Mouse (Mus musculus) CH12.LX (cell line): ENCODE measurements around the gene Chd2. TPM values are rescaled to one million over a fixed set of nuclear protein-coding genes. Genes with fewer than 3 reads are reported as not detected.

Source experiments
- DNase-seq: peaks from one replicate; pipeline ENCODE4 v3.0.0-alpha.2; 2013; ENCODE audit errors: extremely low read depth
- H3K27ac ChIP-seq: 2 replicates; pipeline ENCODE4 v1.5.1; 2012; ENCODE audit warnings: low read depth, mild to moderate bottlenecking, control low read depth, moderate library complexity; ENCODE audit not compliant: insufficient read depth
- H3K27me3 ChIP-seq: replicated peaks from 2 replicates; pipeline ENCODE3; 2012; ENCODE audit warnings: inconsistent platforms
- H3K36me3 ChIP-seq, 2 experiments: replicated peaks in 1 of 2; 2 replicates each; pipeline versions ENCODE3 to v1.6.1; 2012; ENCODE audit warnings: inconsistent platforms in 1 of 2, low read length in 1 of 2, mild to moderate bottlenecking in 1 of 2, mixed read lengths in 1 of 2, moderate library complexity in 1 of 2; ENCODE audit not compliant: control insufficient read depth in 1 of 2, insufficient read depth in 1 of 2
- H3K4me1 ChIP-seq, 2 experiments: 2 replicates each; pipeline ENCODE4 v1.6.1; 2012; ENCODE audit warnings: inconsistent platforms in 1 of 2, moderate library complexity in 1 of 2; ENCODE audit not compliant: insufficient read depth in 2 of 2, control insufficient read depth in 1 of 2
- H3K4me2 ChIP-seq: 2 replicates; pipeline ENCODE4 v1.6.1; 2012; ENCODE audit warnings: low read depth, mild to moderate bottlenecking, control low read depth; ENCODE audit not compliant: poor library complexity, insufficient read depth, severe bottlenecking
- H3K4me3 ChIP-seq, 3 experiments: fragments of 150-350 bp in 1 of 3; sonication (generic) in 1 of 3; replicated peaks in 1 of 3; 2 replicates each; pipeline versions ENCODE3 to v1.5.1; 2011 to 2012; ENCODE audit warnings: low read depth in 2 of 3, low read length in 2 of 3, mild to moderate bottlenecking in 2 of 3, moderate library complexity in 2 of 3, control low read depth in 1 of 3, improper control_type of control experiment in 1 of 3, inconsistent platforms in 1 of 3, mixed read lengths in 1 of 3; ENCODE audit not compliant: poor library complexity in 1 of 3
- H3K79me2 ChIP-seq: replicated peaks from 2 replicates; pipeline ENCODE4 v1.6.1; 2012; ENCODE audit warnings: mild to moderate bottlenecking, moderate library complexity; ENCODE audit not compliant: control insufficient read depth, poor library complexity, insufficient read depth, severe bottlenecking; ENCODE audit errors: extremely low read depth
- H3K9ac ChIP-seq: 2 replicates; pipeline ENCODE4 v1.6.1; 2012; ENCODE audit warnings: low read depth, mild to moderate bottlenecking, control low read depth, moderate library complexity; ENCODE audit not compliant: insufficient read depth
- H3K9me3 ChIP-seq: replicated peaks from 2 replicates; pipeline ENCODE3; 2012; ENCODE audit warnings: low read length, inconsistent platforms, mixed read lengths
- E2F4 ChIP-seq: IDR thresholded peaks from 2 replicates; pipeline ENCODE4 v1.6.1; 2011; ENCODE audit warnings: low read depth, low read length, improper control_type of control experiment; ENCODE audit not compliant: insufficient replicate concordance
- ELF1 ChIP-seq: IDR thresholded peaks from 2 replicates; pipeline ENCODE4 v1.6.1; 2014; ENCODE audit warnings: low read depth, mild to moderate bottlenecking, inconsistent platforms, low read length, improper control_type of control experiment
- EP300 ChIP-seq: IDR thresholded peaks from 2 replicates; pipeline ENCODE4 v1.6.1; 2011; ENCODE audit warnings: low read length, improper control_type of control experiment
- HCFC1 ChIP-seq: IDR thresholded peaks from 2 replicates; pipeline ENCODE4 v1.6.1; 2012; ENCODE audit warnings: low read depth, mild to moderate bottlenecking, inconsistent platforms, low read length, improper control_type of control experiment
- IRF4 ChIP-seq: IDR thresholded peaks from 2 replicates; pipeline ENCODE4 v1.6.1; 2014; ENCODE audit warnings: low read depth, mild to moderate bottlenecking, inconsistent platforms, low read length, improper control_type of control experiment
- KAT2A ChIP-seq: IDR thresholded peaks from 2 replicates; pipeline ENCODE4 v1.6.1; 2012; ENCODE audit warnings: low read length, improper control_type of control experiment, inconsistent platforms; ENCODE audit not compliant: insufficient replicate concordance
- MAZ ChIP-seq: IDR thresholded peaks from 2 replicates; pipeline ENCODE4 v1.6.1; 2012; ENCODE audit warnings: low read depth, mild to moderate bottlenecking, inconsistent platforms, low read length, improper control_type of control experiment, moderate library complexity
- MXI1 ChIP-seq: IDR thresholded peaks from 2 replicates; pipeline ENCODE4 v1.6.1; 2011; ENCODE audit warnings: mild to moderate bottlenecking, low read depth, low read length, improper control_type of control experiment
- NELFE ChIP-seq: IDR thresholded peaks from 2 replicates; pipeline ENCODE4 v1.6.1; 2011; ENCODE audit warnings: low read depth, low read length, improper control_type of control experiment
- PAX5 ChIP-seq: IDR thresholded peaks from 2 replicates; pipeline ENCODE4 v1.6.1; 2012; ENCODE audit warnings: low read length, inconsistent platforms, mixed read lengths
- POLR2A ChIP-seq: IDR thresholded peaks from 2 replicates; pipeline ENCODE4 v1.6.1; 2011; ENCODE audit warnings: low read depth, mild to moderate bottlenecking, improper control_type of control experiment, low read length
- RAD21 ChIP-seq: IDR thresholded peaks from 2 replicates; pipeline ENCODE4 v1.6.1; 2011; ENCODE audit warnings: low read depth, mild to moderate bottlenecking, low read length, improper control_type of control experiment, moderate library complexity
- RCOR1 ChIP-seq: conservative IDR thresholded peaks from 2 replicates; pipeline ENCODE4 v1.6.1; 2012; ENCODE audit warnings: low read depth, mild to moderate bottlenecking, inconsistent platforms, low read length, improper control_type of control experiment
- SIN3A ChIP-seq: IDR thresholded peaks from 2 replicates; pipeline ENCODE4 v1.6.1; 2012; ENCODE audit warnings: low read length, improper control_type of control experiment, inconsistent platforms
- SMC3 ChIP-seq: IDR thresholded peaks from 2 replicates; pipeline ENCODE4 v1.6.1; 2011; ENCODE audit warnings: low read depth, low read length, improper control_type of control experiment
- TCF12 ChIP-seq: IDR thresholded peaks from 2 replicates; pipeline ENCODE4 v1.6.1; 2014; ENCODE audit warnings: low read depth, mild to moderate bottlenecking, inconsistent platforms, low read length, improper control_type of control experiment
- ZKSCAN1 ChIP-seq: IDR thresholded peaks from 2 replicates; pipeline ENCODE4 v1.6.1; 2012; ENCODE audit warnings: low read depth, inconsistent platforms, low read length, improper control_type of control experiment, borderline replicate concordance
- ZMIZ1 ChIP-seq: IDR thresholded peaks from 2 replicates; pipeline ENCODE4 v1.6.1; 2012; ENCODE audit warnings: low read depth, mild to moderate bottlenecking, inconsistent platforms, low read length, improper control_type of control experiment
- dilution Hi-C: fragments of 300-500 bp; cut with MboI; formaldehyde crosslinking; loops from 2 replicates; pipeline ENCODE4 v1.14.3; 2020; ENCODE audit warnings: low sequenced_read_pairs; ENCODE audit not compliant: extremely low pct_unique_long_range_greater_than_20kb, extremely low pct_ligation_motif_present
- in situ Hi-C: fragments of 300-500 bp; cut with MboI; formaldehyde crosslinking; loops from 3 replicates; pipeline ENCODE4 v1.14.3; 2019; ENCODE audit warnings: low sequenced_read_pairs, low pct_ligation_motif_present, low pct_unique_long_range_greater_than_20kb, mixed read lengths
- polyA plus RNA-seq: library from polyadenylated mRNA; unstranded; fragments of >175 nt; gene quantifications from 2 replicates; pipeline ENCODE4 v1.2.1, GENCODE M21; 2012; ENCODE audit warnings: low read depth; ENCODE audit not compliant: insufficient read length
- total RNA-seq, 2 experiments: library from RNA; depleted of rRNA; stranded (reverse); fragments of 300-350 nt in 1 of 2; fragments of >200 nt in 1 of 2; gene quantifications; 2 replicates each; pipeline ENCODE4 v1.2.3; 2012 to 2014

The Chd2 gene
- total and polyA plus RNA-seq, 3 experiments: 23.2 to 39.3 (median 30.9) TPM

GRCm38 (mm10) chr7:73426235-73426634, 115.4 kb downstream of the Chd2 start:
- Histone ChIP-seq H3K4me2 (no peak overlapping the region), H3K4me1 (peaks cover 1 to 4% of the 10 kb centered on the region in 2 experiments; a peak in 1 of 4 replicates), H3K79me2 (no peaks in the 10 kb centered on the region; the same call in 1 of the 2 replicates), H3K4me3 (no peak overlapping the region), H3K27me3 (no peaks in the 10 kb centered on the region), H3K9me3 (no peaks in the 10 kb centered on the region), H3K9ac (no peak overlapping the region), H3K27ac (no peak overlapping the region), H3K36me3 (peaks cover 41 to 52% of the 10 kb centered on the region in 2 experiments)
- in situ Hi-C loops: no loop called here
- no peak for DNase-seq
- TF ChIP-seq PAX5: no peak
- TF ChIP-seq ELF1: no peak
- no peak for TF ChIP-seq E2F4
- no peak for TF ChIP-seq KAT2A
- no peak for TF ChIP-seq IRF4
- TF ChIP-seq TCF12: no peak
- no peak for TF ChIP-seq POLR2A
- TF ChIP-seq RCOR1: no peak
- no peak for TF ChIP-seq EP300
- no peak for TF ChIP-seq HCFC1
- no peak for TF ChIP-seq MXI1
- no peak for TF ChIP-seq ZMIZ1
- dilution Hi-C loops: no loop called here

GRCm38 (mm10) chr7:73425451-73425850, 116.2 kb downstream of the Chd2 start:
- Histone ChIP-seq H3K27ac (no peak overlapping the region), H3K4me3 (no peak overlapping the region), H3K4me2 (no peak overlapping the region), H3K79me2 (no peaks in the 10 kb centered on the region; the same call in 1 of the 2 replicates), H3K4me1 (peaks cover 3 to 7% of the 10 kb centered on the region in 2 experiments; a peak in 2 of 4 replicates), H3K9me3 (no peaks in the 10 kb centered on the region), H3K27me3 (no peaks in the 10 kb centered on the region), H3K36me3 (peaks cover 38 to 46% of the 10 kb centered on the region in 2 experiments), H3K9ac (no peak overlapping the region)
- no peak for DNase-seq
- TF ChIP-seq SIN3A: no peak
- TF ChIP-seq MXI1: no peak
- no peak for TF ChIP-seq POLR2A
- TF ChIP-seq PAX5: no peak
- no peak for TF ChIP-seq HCFC1
- TF ChIP-seq RCOR1: no peak
- no peak for TF ChIP-seq NELFE
- no peak for TF ChIP-seq SMC3
- no peak for TF ChIP-seq ZKSCAN1
- no peak for TF ChIP-seq RAD21
- TF ChIP-seq MAZ: no peak
- in situ Hi-C loops (no loop called here), dilution Hi-C loops (no loop called here)
